Mouse (Mus musculus): ENCODE data around the gene Pgpep1. TPM values are rescaled to one million over a fixed set of nuclear protein-coding genes. Genes with fewer than 3 reads are reported as not detected.

The Pgpep1 gene
- polyA plus RNA-seq, 1 experiment from 2014 or later, result 68.2 TPM

GRCm38 (mm10) chr8:70687576-70687975 lies 27.4 kb upstream of the Pgpep1 start:
- 83% methylated on average over 8 of the region's 8 CpGs for WGBS
- H3K9ac ChIP-seq, result no peak overlapping the region
- no peaks in the 10 kb centered on the region for H3K9me3 ChIP-seq
- ATAC-seq (ENCODE audit: low FRiP score, low read depth), result no peak
- H3K4me2 ChIP-seq (replicated peaks), result no peak overlapping the region
- no peaks in the 10 kb centered on the region for H3K27me3 ChIP-seq
- no peak overlapping the region for H3K4me3 ChIP-seq
- no peak overlapping the region for H3K27ac ChIP-seq
- no peaks in the 10 kb centered on the region for H3K36me3 ChIP-seq
- peaks cover 25% of the 10 kb centered on the region for H3K4me1 ChIP-seq

- Histone ChIP-seq H3K9me3 (no peaks in the 10 kb centered on the region), H3K9ac (no peak overlapping the region), H3K36me3 (peaks cover 10% of the 10 kb centered on the region), H3K27me3 (no peaks in the 10 kb centered on the region), H3K4me2 (replicated peaks) (no peak overlapping the region), H3K4me1 (peaks cover 13% of the 10 kb centered on the region), H3K4me3 (no peak overlapping the region), H3K27ac (no peak overlapping the region)
- no peak for ATAC-seq (ENCODE audit: low FRiP score, low read depth)
- 46% methylated on average over 7 of the region's 7 CpGs for WGBS
These were observed 24.1 kb upstream of the Pgpep1 start for GRCm38 (mm10) chr8:70684291-70684690.

GRCm38 (mm10) chr8:70682692-70683091 lies 22.5 kb upstream of the Pgpep1 start:
- Histone ChIP-seq H3K36me3 (peaks cover 26% of the 10 kb centered on the region), H3K27ac (no peak overlapping the region), H3K4me2 (replicated peaks) (peak overlapping the region; percentile 48), H3K4me1 (peaks cover 13% of the 10 kb centered on the region), H3K9ac (peak overlapping the region; percentile 60; the same call in 1 of the 2 replicates), H3K27me3 (no peaks in the 10 kb centered on the region), H3K9me3 (no peaks in the 10 kb centered on the region), H3K4me3 (no peak overlapping the region)
- WGBS, result 63% methylated on average over 3 of the region's 3 CpGs
- ATAC-seq (ENCODE audit: low FRiP score, low read depth), result no peak

GRCm38 (mm10) chr8:70682193-70682592 lies 22.0 kb upstream of the Pgpep1 start:
- Histone ChIP-seq H3K9ac (peak overlapping the region; percentile 60), H3K4me3 (0 out of 2 replicates have a peak overlapping the region, but pooled peaks have one; percentile 5), H3K36me3 (peaks cover 31% of the 10 kb centered on the region), H3K4me2 (replicated peaks) (peak overlapping the region; percentile 48), H3K9me3 (no peaks in the 10 kb centered on the region), H3K4me1 (peaks cover 13% of the 10 kb centered on the region), H3K27me3 (no peaks in the 10 kb centered on the region), H3K27ac (no peak overlapping the region)
- ATAC-seq (ENCODE audit: low FRiP score, low read depth), result peak; percentile 75
- 6% methylated on average over 19 of the region's 19 CpGs for WGBS

GRCm38 (mm10) chr8:70681410-70681809 lies 21.2 kb upstream of the Pgpep1 start:
- Histone ChIP-seq H3K36me3 (peaks cover 35% of the 10 kb centered on the region), H3K9me3 (no peaks in the 10 kb centered on the region), H3K4me3 (no peak overlapping the region), H3K9ac (no peak overlapping the region), H3K4me2 (replicated peaks) (no peak overlapping the region), H3K4me1 (peaks cover 13% of the 10 kb centered on the region), H3K27ac (no peak overlapping the region), H3K27me3 (no peaks in the 10 kb centered on the region)
- 65% methylated on average over 3 of the region's 3 CpGs for WGBS
- no peak for ATAC-seq (ENCODE audit: low FRiP score, low read depth)

GRCm38 (mm10) chr8:70680039-70680438 lies 19.9 kb upstream of the Pgpep1 start:
- ATAC-seq (ENCODE audit: low FRiP score, low read depth), result no peak
- H3K4me3 ChIP-seq, result no peak overlapping the region
- H3K9ac ChIP-seq, result no peak overlapping the region
- H3K9me3 ChIP-seq, result no peaks in the 10 kb centered on the region
- H3K27ac ChIP-seq, result no peak overlapping the region
- no peaks in the 10 kb centered on the region for H3K27me3 ChIP-seq
- peaks cover 13% of the 10 kb centered on the region for H3K4me1 ChIP-seq
- peaks cover 42% of the 10 kb centered on the region for H3K36me3 ChIP-seq
- WGBS, result 81% methylated on average over 3 of the region's 3 CpGs
- H3K4me2 ChIP-seq (replicated peaks), result no peak overlapping the region

GRCm38 (mm10) chr8:70679404-70679803 lies 19.2 kb upstream of the Pgpep1 start:
- H3K4me3 ChIP-seq, result no peak overlapping the region
- no peak overlapping the region for H3K27ac ChIP-seq
- H3K4me2 ChIP-seq (replicated peaks), result no peak overlapping the region
- WGBS, result 96% methylated on average over 4 of the region's 4 CpGs
- no peak for ATAC-seq (ENCODE audit: low FRiP score, low read depth)
- H3K9me3 ChIP-seq, result no peaks in the 10 kb centered on the region
- no peak overlapping the region for H3K9ac ChIP-seq
- no peaks in the 10 kb centered on the region for H3K27me3 ChIP-seq
- peaks cover 19% of the 10 kb centered on the region for H3K4me1 ChIP-seq
- peaks cover 42% of the 10 kb centered on the region for H3K36me3 ChIP-seq

GRCm38 (mm10) chr8:70678679-70679078 lies 18.5 kb upstream of the Pgpep1 start:
- H3K27ac ChIP-seq, result no peak overlapping the region
- H3K4me1 ChIP-seq, result peaks cover 27% of the 10 kb centered on the region
- ATAC-seq (ENCODE audit: low FRiP score, low read depth), result no peak
- H3K36me3 ChIP-seq, result peaks cover 42% of the 10 kb centered on the region
- H3K9ac ChIP-seq, result no peak overlapping the region
- no peak overlapping the region for H3K4me3 ChIP-seq
- no peaks in the 10 kb centered on the region for H3K9me3 ChIP-seq
- no peaks in the 10 kb centered on the region for H3K27me3 ChIP-seq
- no peak overlapping the region for H3K4me2 ChIP-seq (replicated peaks)

- ATAC-seq (ENCODE audit: low FRiP score, low read depth), result no peak
- H3K9me3 ChIP-seq, result no peaks in the 10 kb centered on the region
- H3K27me3 ChIP-seq, result no peaks in the 10 kb centered on the region
- H3K4me3 ChIP-seq, result no peak overlapping the region
- H3K9ac ChIP-seq, result no peak overlapping the region; the same call in 1 of the 2 replicates
- peaks cover 42% of the 10 kb centered on the region for H3K36me3 ChIP-seq
- no peak overlapping the region for H3K27ac ChIP-seq
- H3K4me1 ChIP-seq, result peaks cover 28% of the 10 kb centered on the region
- no peak overlapping the region for H3K4me2 ChIP-seq (replicated peaks)
- WGBS, result 92% methylated on average over 15 of the region's 15 CpGs
These were observed 17.4 kb upstream of the Pgpep1 start for GRCm38 (mm10) chr8:70677451-70678080.

- Histone ChIP-seq H3K4me3 (no peak overlapping the region), H3K9ac (no peak overlapping the region), H3K27ac (no peak overlapping the region), H3K9me3 (no peaks in the 10 kb centered on the region), H3K4me1 (peaks cover 17% of the 10 kb centered on the region), H3K36me3 (peaks cover 42% of the 10 kb centered on the region), H3K4me2 (replicated peaks) (no peak overlapping the region), H3K27me3 (no peaks in the 10 kb centered on the region)
- ATAC-seq (ENCODE audit: low FRiP score, low read depth), result no peak
- WGBS, result 88% methylated on average over 1 of the region's 1 CpGs
These were observed 15.1 kb upstream of the Pgpep1 start for GRCm38 (mm10) chr8:70675336-70675735.

- WGBS, result 73% methylated on average over 4 of the region's 4 CpGs
- 0 out of 2 replicates have a peak overlapping the region, but pooled peaks have one; percentile 69 for H3K4me3 ChIP-seq
- peaks cover 36% of the 10 kb centered on the region for H3K36me3 ChIP-seq
- H3K4me1 ChIP-seq, result peaks cover 17% of the 10 kb centered on the region
- no peak overlapping the region for H3K27ac ChIP-seq
- H3K9me3 ChIP-seq, result no peaks in the 10 kb centered on the region
- ATAC-seq (ENCODE audit: low FRiP score, low read depth), result no peak
- no peaks in the 10 kb centered on the region for H3K27me3 ChIP-seq
- peak overlapping the region; percentile 81; the same call in 1 of the 2 replicates for H3K4me2 ChIP-seq (replicated peaks)
- peak overlapping the region; percentile 77; the same call in 1 of the 2 replicates for H3K9ac ChIP-seq
These were observed 14.5 kb upstream of the Pgpep1 start for GRCm38 (mm10) chr8:70674716-70675115.

- H3K36me3 ChIP-seq, result peaks cover 30% of the 10 kb centered on the region
- H3K4me3 ChIP-seq, result peak overlapping the region; percentile 69
- no peaks in the 10 kb centered on the region for H3K9me3 ChIP-seq
- H3K27me3 ChIP-seq, result no peaks in the 10 kb centered on the region
- H3K27ac ChIP-seq, result peak overlapping the region; percentile 91
- H3K9ac ChIP-seq, result peak overlapping the region; percentile 77
- H3K4me1 ChIP-seq, result peaks cover 17% of the 10 kb centered on the region
- peak overlapping the region; percentile 81 for H3K4me2 ChIP-seq (replicated peaks)
- 85% methylated on average over 3 of the region's 3 CpGs for WGBS
- no peak for ATAC-seq (ENCODE audit: low FRiP score, low read depth)
These were observed 13.9 kb upstream of the Pgpep1 start for GRCm38 (mm10) chr8:70674109-70674508.
